Comparison of ENCODE assay signal across 8 mouse cellular contexts in genomic region chr11:62553186-62553585, GRCm38 (mm10). TPM values are rescaled to one million over a fixed set of nuclear protein-coding genes. Genes with fewer than 3 reads are reported as not detected.
DNase-seq lines count a peak whose midpoint lies in the region; ATAC-seq and TF ChIP-seq lines count a peak whose summit lies in the region.

No protein-coding gene starts in this region.

- peak overlapping the region; percentile 77 for H3K4me3 ChIP-seq in gastrocnemius, adult 2 months
- peak overlapping the region; percentile 52; the same call in 1 of the 2 replicates for H3K4me3 ChIP-seq in thymus, adult 2 months (ENCODE audit: control insufficient read depth, insufficient read depth, low read length)
- peak overlapping the region; percentile 57 for H3K4me3 ChIP-seq in liver, embryonic 11.5 days (ENCODE audit: low read depth, low read length)

- no peak for ATAC-seq in liver, embryonic 11.5 days (replicated peaks; ENCODE audit: low FRiP score)
- ATAC-seq in monocyte, adult 5-6 weeks (replicated peaks; ENCODE audit: insufficient number of reproducible peaks, low FRiP score, low TSS enrichment, poor library complexity, severe bottlenecking), result no peak

- H3K36me3 ChIP-seq in thymus, adult 2 months (ENCODE audit: control insufficient read depth, insufficient read depth, low read length), result peaks cover 21% of the 10 kb centered on the region
- H3K36me3 ChIP-seq in liver, embryonic 11.5 days (ENCODE audit: control insufficient read depth, insufficient read depth, low read length), result peaks cover 10% of the 10 kb centered on the region

- H3K27me3 ChIP-seq in thymus, adult 2 months (ENCODE audit: control insufficient read depth, insufficient read depth, low read length), result no peaks in the 10 kb centered on the region
- H3K27me3 ChIP-seq in liver, embryonic 11.5 days (replicated peaks; ENCODE audit: control insufficient read depth, insufficient read depth, low read length), result no peaks in the 10 kb centered on the region

- no peak for DNase-seq in gastrocnemius, adult 2 months
- DNase-seq in gastrocnemius, postnatal 4 days (ENCODE audit: low spot score in 2 of 2), result no peak
- DNase-seq in thymus, adult 2 months, result no peak
- no peak for DNase-seq in thymus, postnatal 10 days (ENCODE audit: low spot score in 2 of 2)
- no peak for DNase-seq in liver, embryonic 11.5 days (ENCODE audit: low spot score)
- no peak for DNase-seq in adrenal gland, adult 18-20 months (ENCODE audit: low spot score in 2 of 2)
- DNase-seq in retina, embryonic 14.5 days (ENCODE audit: low spot score), result no peak

- H3K27ac ChIP-seq in gastrocnemius, adult 2 months, result peak overlapping the region; percentile 72
- no peak overlapping the region for H3K27ac ChIP-seq in thymus, adult 2 months (ENCODE audit: control insufficient read depth, insufficient read depth, low read length)
- H3K27ac ChIP-seq in liver, embryonic 11.5 days (ENCODE audit: low read depth, low read length), result no peak overlapping the region

- peak overlapping the region; percentile 41 for H3K9ac ChIP-seq in liver, embryonic 11.5 days (ENCODE audit: low read depth, low read length)

- intact Hi-C loops in gastrocnemius, adult 2 months (cut with DNase I), result no loop called here

- WGBS in thymus, adult 2 months, result 2% methylated on average over 1 of the region's 1 CpGs
- 37% methylated on average over 1 of the region's 1 CpGs for WGBS in liver, embryonic 11.5 days

- H3K4me1 ChIP-seq in thymus, adult 2 months (replicated peaks; ENCODE audit: control insufficient read depth, insufficient read depth, low read length), result no peaks in the 10 kb centered on the region; the same call in 1 of the 2 replicates
- H3K4me1 ChIP-seq in liver, embryonic 11.5 days (replicated peaks; ENCODE audit: control insufficient read depth, insufficient read depth, low read length), result peaks cover 26% of the 10 kb centered on the region

- TF ChIP-seq CTCF in gastrocnemius, adult 2 months (IDR thresholded peaks at IDR 0.05), result no peak
- no peak for TF ChIP-seq CTCF in thymus, adult 2 months (IDR thresholded peaks at IDR 0.05; ENCODE audit: borderline replicate concordance, control insufficient read depth, extremely low read depth, insufficient read depth, low read length, poor library complexity)

- peak overlapping the region; percentile 85 for H3K4me2 ChIP-seq in liver, embryonic 11.5 days

- no peak for TF ChIP-seq POLR2A in thymus, adult 2 months (IDR thresholded peaks at IDR 0.05; ENCODE audit: control insufficient read depth, extremely low read depth, insufficient read depth, low read length, poor library complexity)

- H3K9me3 ChIP-seq in liver, embryonic 11.5 days (ENCODE audit: control insufficient read depth, low read length), result no peaks in the 10 kb centered on the region

RNA-seq across cellular contexts. Expression of gene Ubb, which starts 2.2 kb away (rescaled TPM):
- 100 to 1,000 TPM; 776 to 989 TPM for total RNA-seq in gastrocnemius, adult 2 months (2021)
- total RNA-seq in gastrocnemius, postnatal 4 days (2021), result 1,000 to 10,000 TPM; 1,167 to 1,215 TPM
- polyA plus RNA-seq in thymus, adult 2 months (2012; rRNA removed), result 2,301 and 2,384 TPM in 2 replicates
- polyA plus RNA-seq in liver, embryonic 11.5 days (2014; fragmentation: Nextera tagmentation; extraction: Ambion mirVana), result 2,001 and 2,023 TPM in 2 replicates
- total RNA-seq in monocyte, adult 5-6 weeks (2017), result 1,289 to 1,782 TPM (median 1,376 TPM) in 3 replicates
- 1,000 to 10,000 TPM; 1,040 to 1,434 TPM for total RNA-seq in adrenal gland, adult 18-20 months (2021)

RNA-seq across cellular contexts. Expression of gene Cenpv, which starts 14.1 kb away (rescaled TPM):
- total RNA-seq in gastrocnemius, adult 2 months (2021), result 10 to 100 TPM; 19.2 to 24.3 TPM
- total RNA-seq in gastrocnemius, postnatal 4 days (2021), result 10 to 100 TPM; 13.6 to 22.4 TPM
- polyA plus RNA-seq in thymus, adult 2 months (2012; rRNA removed), result 12.9 and 13.7 TPM in 2 replicates
- polyA plus RNA-seq in liver, embryonic 11.5 days (2014; fragmentation: Nextera tagmentation; extraction: Ambion mirVana), result 34.3 and 38.4 TPM in 2 replicates
- 6.1 to 14.6 TPM in 2 of 3 replicates, not detected in the other for total RNA-seq in monocyte, adult 5-6 weeks (2017)
- total RNA-seq in adrenal gland, adult 18-20 months (2021), result 10 to 100 TPM; 32.0 to 33.1 TPM

RNA-seq across cellular contexts. Expression of gene Trpv2, which starts 21.1 kb away (rescaled TPM):
- 1 to 10 TPM in 1 of 2 experiments, under 1 TPM in 1; 0.89 to 1.1 TPM for total RNA-seq in gastrocnemius, adult 2 months (2021)
- total RNA-seq in gastrocnemius, postnatal 4 days (2021), result 1 to 10 TPM; 3.6 to 4.7 TPM
- 95.4 and 96.0 TPM in 2 replicates for polyA plus RNA-seq in thymus, adult 2 months (2012; rRNA removed)
- 9.7 and 10.9 TPM in 2 replicates for polyA plus RNA-seq in liver, embryonic 11.5 days (2014; fragmentation: Nextera tagmentation; extraction: Ambion mirVana)
- total RNA-seq in monocyte, adult 5-6 weeks (2017), result 33.3 to 61.4 TPM (median 38.2 TPM) in 3 replicates
- total RNA-seq in adrenal gland, adult 18-20 months (2021), result 1 to 10 TPM; 3.4 to 7.2 TPM
